Mouse (Mus musculus): ENCODE data around the gene Dennd4a. TPM values are rescaled to one million over a fixed set of nuclear protein-coding genes. Genes with fewer than 3 reads are reported as not detected.

Dennd4a gene
- total and polyA plus RNA-seq, 2 experiments from 2014 or later = 5.2 to 18.5 TPM

- peak; percentile 38; the same call in 1 of the 2 replicates for ATAC-seq
- TF ChIP-seq CTCF (IDR thresholded peaks at IDR 0.05; ENCODE audit: low read depth) = no peak
- Histone ChIP-seq H3K4me2 (ENCODE audit: low read depth) (no peak overlapping the region), H3K4me3 (ENCODE audit: low read depth, low read length) (no peak overlapping the region), H3K36me3 (ENCODE audit: insufficient read depth) (no peaks in the 10 kb centered on the region), H3K9me3 (ENCODE audit: low read length) (no peaks in the 10 kb centered on the region), H3K27me3 (ENCODE audit: insufficient read depth, low read length) (no peaks in the 10 kb centered on the region), H3K4me1 (ENCODE audit: insufficient read depth) (no peaks in the 10 kb centered on the region), H3K27ac (ENCODE audit: low read depth, low read length) (no peak overlapping the region), H3K9ac (no peak overlapping the region)
- WGBS = 66% methylated on average over 15 of the region's 15 CpGs
- DNase-seq = no peak
Observed at GRCm38 (mm10) chr9:64934015-64934754, 123.0 kb downstream of the Dennd4a start.

GRCm38 (mm10) chr9:64936508-64936907 is 125.4 kb downstream of the Dennd4a start:
- WGBS = 4% methylated on average over 6 of the region's 6 CpGs
- peak; percentile 68 for TF ChIP-seq CTCF (IDR thresholded peaks at IDR 0.05; ENCODE audit: low read depth)

GRCm38 (mm10) chr9:64937491-64937890 is 126.4 kb downstream of the Dennd4a start:
- ATAC-seq = no peak
- Histone ChIP-seq H3K4me3 (ENCODE audit: low read depth, low read length) (no peak overlapping the region), H3K9me3 (ENCODE audit: low read length) (no peaks in the 10 kb centered on the region), H3K4me2 (ENCODE audit: low read depth) (no peak overlapping the region), H3K27me3 (ENCODE audit: insufficient read depth, low read length) (no peaks in the 10 kb centered on the region), H3K4me1 (ENCODE audit: insufficient read depth) (no peaks in the 10 kb centered on the region), H3K27ac (ENCODE audit: low read depth, low read length) (no peak overlapping the region), H3K9ac (no peak overlapping the region), H3K36me3 (ENCODE audit: insufficient read depth) (no peaks in the 10 kb centered on the region)
- no peak for DNase-seq
- 57% methylated on average over 5 of the region's 5 CpGs for WGBS
- no peak for TF ChIP-seq CTCF (IDR thresholded peaks at IDR 0.05; ENCODE audit: low read depth)

More at GRCm38 (mm10) chr9:64936508-64936907, 125.4 kb downstream of the Dennd4a start:
- H3K9ac ChIP-seq = no peak overlapping the region
- ATAC-seq = no peak
- peak; percentile 65 for DNase-seq
- H3K4me3 ChIP-seq (ENCODE audit: low read depth, low read length) = no peak overlapping the region
- H3K36me3 ChIP-seq (ENCODE audit: insufficient read depth) = no peaks in the 10 kb centered on the region
- no peaks in the 10 kb centered on the region for H3K4me1 ChIP-seq (ENCODE audit: insufficient read depth)
- H3K27ac ChIP-seq (ENCODE audit: low read depth, low read length) = no peak overlapping the region
- no peaks in the 10 kb centered on the region for H3K27me3 ChIP-seq (ENCODE audit: insufficient read depth, low read length)
- H3K4me2 ChIP-seq (ENCODE audit: low read depth) = no peak overlapping the region
- no peaks in the 10 kb centered on the region for H3K9me3 ChIP-seq (ENCODE audit: low read length)

GRCm38 (mm10) chr9:64938535-64938934 is 127.4 kb downstream of the Dennd4a start:
- Histone ChIP-seq H3K36me3 (ENCODE audit: insufficient read depth) (no peaks in the 10 kb centered on the region), H3K9me3 (ENCODE audit: low read length) (no peaks in the 10 kb centered on the region), H3K27ac (ENCODE audit: low read depth, low read length) (no peak overlapping the region), H3K4me2 (ENCODE audit: low read depth) (no peak overlapping the region), H3K4me3 (ENCODE audit: low read depth, low read length) (no peak overlapping the region), H3K27me3 (ENCODE audit: insufficient read depth, low read length) (no peaks in the 10 kb centered on the region), H3K9ac (no peak overlapping the region), H3K4me1 (ENCODE audit: insufficient read depth) (no peaks in the 10 kb centered on the region)
- 79% methylated on average over 5 of the region's 5 CpGs for WGBS
- no peak for ATAC-seq
- no peak for TF ChIP-seq CTCF (IDR thresholded peaks at IDR 0.05; ENCODE audit: low read depth)
- DNase-seq = no peak

- no peak overlapping the region for H3K4me2 ChIP-seq (ENCODE audit: low read depth)
- H3K9ac ChIP-seq = no peak overlapping the region
- no peak for ATAC-seq
- WGBS = 62% methylated on average over 4 of the region's 4 CpGs
- H3K9me3 ChIP-seq (ENCODE audit: low read length) = no peaks in the 10 kb centered on the region
- no peaks in the 10 kb centered on the region for H3K4me1 ChIP-seq (ENCODE audit: insufficient read depth)
- H3K4me3 ChIP-seq (ENCODE audit: low read depth, low read length) = no peak overlapping the region
- H3K36me3 ChIP-seq (ENCODE audit: insufficient read depth) = no peaks in the 10 kb centered on the region
- H3K27ac ChIP-seq (ENCODE audit: low read depth, low read length) = no peak overlapping the region
- no peaks in the 10 kb centered on the region for H3K27me3 ChIP-seq (ENCODE audit: insufficient read depth, low read length)
- no peak for TF ChIP-seq CTCF (IDR thresholded peaks at IDR 0.05; ENCODE audit: low read depth)
- no peak for DNase-seq
Observed at GRCm38 (mm10) chr9:64939281-64939680, 128.1 kb downstream of the Dennd4a start.

GRCm38 (mm10) chr9:64939790-64940189 is 128.7 kb downstream of the Dennd4a start:
- H3K36me3 ChIP-seq (ENCODE audit: insufficient read depth) = no peaks in the 10 kb centered on the region
- DNase-seq (no peak), ATAC-seq (no peak)
- no peaks in the 10 kb centered on the region for H3K27me3 ChIP-seq (ENCODE audit: insufficient read depth, low read length)
- no peaks in the 10 kb centered on the region for H3K9me3 ChIP-seq (ENCODE audit: low read length)
- 79% methylated on average over 2 of the region's 2 CpGs for WGBS
- no peak overlapping the region for H3K4me3 ChIP-seq (ENCODE audit: low read depth, low read length)
- no peak overlapping the region for H3K4me2 ChIP-seq (ENCODE audit: low read depth)
- no peak for TF ChIP-seq CTCF (IDR thresholded peaks at IDR 0.05; ENCODE audit: low read depth)
- no peaks in the 10 kb centered on the region for H3K4me1 ChIP-seq (ENCODE audit: insufficient read depth)
- no peak overlapping the region for H3K27ac ChIP-seq (ENCODE audit: low read depth, low read length)
- H3K9ac ChIP-seq = no peak overlapping the region

- H3K4me1 ChIP-seq (ENCODE audit: insufficient read depth) = no peaks in the 10 kb centered on the region
- TF ChIP-seq CTCF (IDR thresholded peaks at IDR 0.05; ENCODE audit: low read depth) = no peak
Observed at GRCm38 (mm10) chr9:64940731-64941346, 129.7 kb downstream of the Dennd4a start.

More at GRCm38 (mm10) chr9:64940731-64941346, 129.7 kb downstream of the Dennd4a start:
- ATAC-seq (no peak), DNase-seq (no peak)
- H3K4me2 ChIP-seq (ENCODE audit: low read depth) = no peak overlapping the region
- 82% methylated on average over 11 of the region's 11 CpGs for WGBS
- no peak overlapping the region for H3K9ac ChIP-seq
- no peaks in the 10 kb centered on the region for H3K27me3 ChIP-seq (ENCODE audit: insufficient read depth, low read length)
- no peaks in the 10 kb centered on the region for H3K36me3 ChIP-seq (ENCODE audit: insufficient read depth)
- H3K4me3 ChIP-seq (ENCODE audit: low read depth, low read length) = no peak overlapping the region
- no peak overlapping the region for H3K27ac ChIP-seq (ENCODE audit: low read depth, low read length)
- H3K9me3 ChIP-seq (ENCODE audit: low read length) = no peaks in the 10 kb centered on the region

All from forebrain, postnatal 0 days (tissue).